Mouse (Mus musculus) right cerebral cortex, postnatal 10 days (tissue): ENCODE results near the gene Klrg1.

ENCODE experiments used
- DNase-seq, 2 experiments: peaks; one replicate each; pipeline ENCODE4 v3.0.0; 2021; ENCODE audit warnings: low spot score in 2 of 2

Gene Klrg1

GRCm38 (mm10) chr6:122292184-122292583, 9.5 kb upstream of the Klrg1 start:
- no peak for DNase-seq

- no peak for DNase-seq
Observed at GRCm38 (mm10) chr6:122291735-122292134, 9.1 kb upstream of the Klrg1 start.

GRCm38 (mm10) chr6:122291264-122291663, 8.6 kb upstream of the Klrg1 start:
- DNase-seq: no peak

- DNase-seq: no peak
Observed at GRCm38 (mm10) chr6:122290253-122290652, 7.6 kb upstream of the Klrg1 start.

- DNase-seq: no peak
Observed at GRCm38 (mm10) chr6:122289313-122289712, 6.6 kb upstream of the Klrg1 start.

GRCm38 (mm10) chr6:122288263-122288662, 5.6 kb upstream of the Klrg1 start:
- DNase-seq: no peak

GRCm38 (mm10) chr6:122284823-122285222, 2.1 kb upstream of the Klrg1 start:
- no peak for DNase-seq

GRCm38 (mm10) chr6:122284304-122284703, 1.6 kb upstream of the Klrg1 start:
- no peak for DNase-seq

- no peak for DNase-seq
Observed at GRCm38 (mm10) chr6:122283429-122283828, 747 bp upstream of the Klrg1 start.

- no peak for DNase-seq
Observed at GRCm38 (mm10) chr6:122276565-122276964, 6.1 kb downstream of the Klrg1 start.

GRCm38 (mm10) chr6:122274546-122274945, 8.1 kb downstream of the Klrg1 start:
- no peak for DNase-seq

- no peak for DNase-seq
Observed at GRCm38 (mm10) chr6:122270152-122270551, 12.5 kb downstream of the Klrg1 start.

GRCm38 (mm10) chr6:122269170-122269569, 13.5 kb downstream of the Klrg1 start:
- no peak for DNase-seq

- DNase-seq: peak; percentile 81 to 83
Observed at GRCm38 (mm10) chr6:122268561-122268960, 14.1 kb downstream of the Klrg1 start.

GRCm38 (mm10) chr6:122262543-122262942, 20.1 kb downstream of the Klrg1 start:
- DNase-seq: no peak

GRCm38 (mm10) chr6:122252146-122252545, 30.5 kb downstream of the Klrg1 start:
- DNase-seq: no peak

GRCm38 (mm10) chr6:122250033-122250432, 32.6 kb downstream of the Klrg1 start:
- no peak for DNase-seq
